Mouse (Mus musculus): ENCODE results near the gene Lhfp. TPM values are rescaled to one million over a fixed set of nuclear protein-coding genes. Genes with fewer than 3 reads are reported as not detected.
"Not testable (repeated sequence)": the region's sequence is repeated elsewhere in the genome, so short reads cannot be mapped to it uniquely, and the experiment has no call there.

Lhfp gene
- polyA plus RNA-seq, 1 experiment: 13.7 TPM

DNA sequence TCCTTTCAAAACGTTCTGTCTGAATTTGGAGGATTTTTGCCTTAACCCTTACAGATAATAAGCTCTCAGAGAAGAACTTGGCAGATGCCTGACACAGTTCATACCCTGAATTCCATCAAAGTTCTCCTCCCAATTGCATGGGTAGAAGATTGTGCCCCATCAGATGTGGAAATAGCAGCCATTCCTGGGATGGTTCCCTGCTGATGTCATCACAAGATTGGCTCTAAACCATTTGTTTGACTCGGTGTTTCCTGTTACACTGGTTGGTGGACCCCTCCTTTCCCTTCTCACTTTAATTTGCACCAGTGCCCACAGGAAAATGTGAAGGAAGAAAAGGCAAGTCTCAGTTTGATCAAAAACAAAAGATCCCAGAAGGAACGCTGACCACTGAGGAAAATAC lies 68.6 kb downstream of the Lhfp start:
- TF ChIP-seq POLR2A (IDR thresholded peaks at IDR 0.05; ENCODE audit: borderline replicate concordance, control insufficient read depth, low read depth, low read length): no peak
- TF ChIP-seq CTCF (IDR thresholded peaks at IDR 0.05; ENCODE audit: control insufficient read depth, insufficient read depth, low read length): no peak
- Histone ChIP-seq H3K4me3 (replicated peaks; ENCODE audit: control insufficient read depth, low read depth, low read length) (no peak overlapping the region), H3K27ac (ENCODE audit: control insufficient read depth, insufficient read depth, low read depth, low read length, poor library complexity) (no peak overlapping the region), H3K4me1 (ENCODE audit: control insufficient read depth, insufficient read depth, low read length) (no peaks in the 10 kb centered on the region)
- 41% methylated on average over 3 of the region's 3 CpGs for WGBS

DNA sequence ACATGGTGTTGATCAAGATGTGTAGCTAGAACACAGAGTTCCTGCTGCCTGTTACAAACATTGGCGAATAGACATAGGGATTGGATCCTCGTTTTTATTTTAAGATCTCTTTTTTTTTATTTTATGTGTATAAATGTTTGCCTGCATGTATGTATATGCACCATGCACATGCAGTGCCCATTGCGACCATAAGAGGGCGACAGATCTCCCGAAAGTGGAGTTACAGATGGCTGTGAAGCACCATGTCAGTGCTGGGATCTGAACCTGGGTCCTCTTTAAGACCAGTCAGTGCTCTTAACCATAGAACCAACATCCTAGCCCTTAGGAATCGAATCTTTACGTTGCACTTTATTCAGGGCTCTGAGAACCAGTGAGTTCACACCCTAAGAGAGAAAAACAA lies 70.7 kb downstream of the Lhfp start:
- no peak overlapping the region for H3K4me3 ChIP-seq (replicated peaks; ENCODE audit: control insufficient read depth, low read depth, low read length)
- no peaks in the 10 kb centered on the region for H3K4me1 ChIP-seq (ENCODE audit: control insufficient read depth, insufficient read depth, low read length)
- WGBS: 84% methylated on average over 7 of the region's 7 CpGs
- no peak overlapping the region for H3K27ac ChIP-seq (ENCODE audit: control insufficient read depth, insufficient read depth, low read depth, low read length, poor library complexity)
- no peak for TF ChIP-seq POLR2A (IDR thresholded peaks at IDR 0.05; ENCODE audit: borderline replicate concordance, control insufficient read depth, low read depth, low read length)
- TF ChIP-seq CTCF (IDR thresholded peaks at IDR 0.05; ENCODE audit: control insufficient read depth, insufficient read depth, low read length): no peak

DNA sequence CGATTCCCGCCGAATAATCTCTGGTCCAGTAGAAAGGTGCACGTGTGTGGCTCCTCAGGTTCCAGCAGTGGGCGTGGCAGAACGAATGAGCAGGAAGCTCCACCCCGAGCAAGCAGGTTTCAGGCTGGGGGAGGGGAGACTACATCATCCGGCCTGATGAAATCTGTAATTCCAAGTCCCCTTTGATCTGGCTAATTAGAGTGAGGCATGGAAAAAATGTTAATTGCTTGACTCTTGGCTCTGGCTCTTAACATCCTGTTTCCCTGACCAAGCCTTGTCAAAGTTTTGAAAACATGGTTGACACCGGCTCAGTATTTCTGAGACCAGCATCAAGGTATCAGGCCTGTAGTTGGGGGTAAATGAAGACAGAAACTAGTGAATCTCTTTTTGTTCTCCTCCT lies 77.4 kb downstream of the Lhfp start:
- H3K4me3 ChIP-seq (replicated peaks; ENCODE audit: control insufficient read depth, low read depth, low read length); H3K27ac ChIP-seq (ENCODE audit: control insufficient read depth, insufficient read depth, low read depth, low read length, poor library complexity); H3K4me1 ChIP-seq (ENCODE audit: control insufficient read depth, insufficient read depth, low read length): not testable (repeated sequence)
- WGBS: 70% methylated on average over 6 of the region's 9 CpGs

DNA sequence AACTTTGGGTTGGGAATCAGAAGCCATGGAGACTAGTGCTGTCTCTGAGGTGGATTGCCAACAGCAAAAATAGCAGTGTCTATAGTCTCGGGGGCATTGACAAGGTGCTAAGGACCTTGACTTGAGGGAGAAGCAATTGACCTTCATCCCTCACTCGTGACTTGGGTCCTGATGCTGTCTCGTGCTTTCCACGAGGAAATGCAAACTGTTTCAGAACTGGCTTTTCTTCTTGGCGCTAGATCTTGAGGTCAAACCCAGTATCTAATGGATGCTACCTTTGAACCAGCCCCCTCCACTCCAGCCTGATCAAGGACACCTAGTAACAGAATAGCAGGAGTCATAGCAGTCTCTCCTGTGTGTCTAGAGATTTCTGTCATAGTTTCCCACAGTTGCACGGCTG lies 78.7 kb downstream of the Lhfp start:
- WGBS: 84% methylated on average over 6 of the region's 6 CpGs
- Histone ChIP-seq H3K4me1 (ENCODE audit: control insufficient read depth, insufficient read depth, low read length) (no peaks in the 10 kb centered on the region), H3K4me3 (replicated peaks; ENCODE audit: control insufficient read depth, low read depth, low read length) (no peak overlapping the region), H3K27ac (ENCODE audit: control insufficient read depth, insufficient read depth, low read depth, low read length, poor library complexity) (no peak overlapping the region)
- no peak for TF ChIP-seq POLR2A (IDR thresholded peaks at IDR 0.05; ENCODE audit: borderline replicate concordance, control insufficient read depth, low read depth, low read length)
- TF ChIP-seq CTCF (IDR thresholded peaks at IDR 0.05; ENCODE audit: control insufficient read depth, insufficient read depth, low read length): no peak

DNA sequence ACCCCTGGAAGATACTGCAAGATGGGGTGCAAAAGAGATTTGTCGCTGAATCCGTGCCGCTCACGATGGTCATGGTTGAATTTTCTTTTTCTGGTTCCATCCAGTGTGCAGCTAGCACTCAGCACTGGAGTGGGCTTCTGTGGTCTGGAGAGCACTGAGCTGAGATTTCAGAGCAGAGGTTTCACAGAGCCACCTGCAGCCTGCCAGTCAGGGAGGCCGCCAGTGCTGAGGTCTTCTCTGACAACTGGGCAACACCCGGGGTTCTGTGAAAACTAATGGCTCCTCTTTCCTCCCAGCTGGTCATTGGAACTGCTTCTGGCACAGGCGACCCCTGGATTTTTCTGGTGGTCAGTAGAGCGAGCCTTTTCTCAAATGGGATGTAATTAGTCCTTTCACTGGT lies 84.2 kb downstream of the Lhfp start:
- 82% methylated on average over 8 of the region's 8 CpGs for WGBS
- Histone ChIP-seq H3K4me1 (ENCODE audit: control insufficient read depth, insufficient read depth, low read length) (no peaks in the 10 kb centered on the region), H3K27ac (ENCODE audit: control insufficient read depth, insufficient read depth, low read depth, low read length, poor library complexity) (no peak overlapping the region), H3K4me3 (replicated peaks; ENCODE audit: control insufficient read depth, low read depth, low read length) (no peak overlapping the region)
- no peak for TF ChIP-seq CTCF (IDR thresholded peaks at IDR 0.05; ENCODE audit: control insufficient read depth, insufficient read depth, low read length)
- TF ChIP-seq POLR2A (IDR thresholded peaks at IDR 0.05; ENCODE audit: borderline replicate concordance, control insufficient read depth, low read depth, low read length): no peak

DNA sequence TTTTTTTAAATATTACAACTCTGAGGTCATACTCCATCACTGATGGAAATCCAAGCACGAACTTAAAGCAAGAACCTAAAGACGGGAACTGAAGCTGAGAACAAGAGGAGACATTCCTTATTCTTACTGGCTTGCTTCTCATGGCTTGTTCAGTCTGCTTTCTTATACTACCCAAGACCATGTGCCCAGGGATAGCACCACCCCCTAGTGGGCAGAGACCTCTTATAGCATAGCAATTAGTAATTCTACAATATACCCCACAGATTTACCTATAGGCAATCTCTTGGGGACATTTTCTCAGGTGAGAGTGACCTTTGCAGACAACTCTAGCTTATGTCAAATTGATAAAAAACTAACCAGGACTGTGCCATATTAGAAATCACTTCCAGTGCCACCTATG lies 97.5 kb downstream of the Lhfp start:
- TF ChIP-seq POLR2A (IDR thresholded peaks at IDR 0.05; ENCODE audit: borderline replicate concordance, control insufficient read depth, low read depth, low read length) (no peak), CTCF (IDR thresholded peaks at IDR 0.05; ENCODE audit: control insufficient read depth, insufficient read depth, low read length) (no peak)
- Histone ChIP-seq H3K27ac (ENCODE audit: control insufficient read depth, insufficient read depth, low read depth, low read length, poor library complexity) (no peak overlapping the region), H3K4me1 (ENCODE audit: control insufficient read depth, insufficient read depth, low read length) (no peaks in the 10 kb centered on the region), H3K4me3 (replicated peaks; ENCODE audit: control insufficient read depth, low read depth, low read length) (no peak overlapping the region)
- WGBS: 80% methylated on average over 2 of the region's 2 CpGs

DNA sequence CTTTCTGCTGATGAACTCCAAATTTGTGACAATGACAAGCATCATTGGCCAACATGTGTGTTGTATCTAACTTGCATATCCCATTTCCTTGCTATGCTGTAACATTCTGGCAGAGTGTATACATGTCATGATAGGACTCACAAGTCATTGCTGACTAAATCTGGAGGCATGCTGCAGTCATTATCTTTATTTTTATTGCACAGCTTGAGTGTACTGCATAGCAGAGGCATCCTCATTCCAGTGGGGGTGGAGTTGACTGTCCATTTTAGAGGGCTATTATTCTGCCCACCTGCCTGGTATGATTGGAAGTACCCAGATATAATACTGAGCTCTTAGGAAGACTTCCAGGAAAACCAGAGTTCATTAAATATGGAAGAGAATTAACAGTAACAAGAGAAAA lies 97.9 kb downstream of the Lhfp start:
- Histone ChIP-seq H3K4me1 (ENCODE audit: control insufficient read depth, insufficient read depth, low read length) (no peaks in the 10 kb centered on the region), H3K4me3 (replicated peaks; ENCODE audit: control insufficient read depth, low read depth, low read length) (no peak overlapping the region), H3K27ac (ENCODE audit: control insufficient read depth, insufficient read depth, low read depth, low read length, poor library complexity) (no peak overlapping the region)
- no peak for TF ChIP-seq CTCF (IDR thresholded peaks at IDR 0.05; ENCODE audit: control insufficient read depth, insufficient read depth, low read length)
- no peak for TF ChIP-seq POLR2A (IDR thresholded peaks at IDR 0.05; ENCODE audit: borderline replicate concordance, control insufficient read depth, low read depth, low read length)

DNA sequence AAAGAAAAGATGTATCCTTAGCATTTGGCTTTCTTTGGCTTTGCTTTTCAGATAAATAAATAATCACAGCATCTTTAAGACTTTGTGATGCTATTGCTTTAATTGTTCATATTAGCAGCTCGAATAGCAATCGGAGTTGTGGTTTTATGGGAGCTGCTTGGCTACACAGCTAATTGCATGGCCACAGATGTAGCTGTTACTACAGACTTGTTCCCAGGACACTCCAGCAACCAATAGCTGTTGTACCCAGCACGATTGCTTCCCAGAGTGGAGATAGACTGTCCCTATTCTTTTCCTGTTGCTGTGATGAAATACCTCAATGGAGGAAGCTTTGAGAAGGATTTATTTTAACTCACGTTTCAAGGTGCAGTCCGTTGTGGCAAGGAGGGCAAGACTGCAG lies 98.3 kb downstream of the Lhfp start:
- H3K4me3 ChIP-seq (replicated peaks; ENCODE audit: control insufficient read depth, low read depth, low read length): no peak overlapping the region
- no peaks in the 10 kb centered on the region for H3K4me1 ChIP-seq (ENCODE audit: control insufficient read depth, insufficient read depth, low read length)
- H3K27ac ChIP-seq (ENCODE audit: control insufficient read depth, insufficient read depth, low read depth, low read length, poor library complexity): no peak overlapping the region
- no peak for TF ChIP-seq POLR2A (IDR thresholded peaks at IDR 0.05; ENCODE audit: borderline replicate concordance, control insufficient read depth, low read depth, low read length)
- TF ChIP-seq CTCF (IDR thresholded peaks at IDR 0.05; ENCODE audit: control insufficient read depth, insufficient read depth, low read length): no peak
- WGBS: 61% methylated on average over 5 of the region's 5 CpGs

DNA sequence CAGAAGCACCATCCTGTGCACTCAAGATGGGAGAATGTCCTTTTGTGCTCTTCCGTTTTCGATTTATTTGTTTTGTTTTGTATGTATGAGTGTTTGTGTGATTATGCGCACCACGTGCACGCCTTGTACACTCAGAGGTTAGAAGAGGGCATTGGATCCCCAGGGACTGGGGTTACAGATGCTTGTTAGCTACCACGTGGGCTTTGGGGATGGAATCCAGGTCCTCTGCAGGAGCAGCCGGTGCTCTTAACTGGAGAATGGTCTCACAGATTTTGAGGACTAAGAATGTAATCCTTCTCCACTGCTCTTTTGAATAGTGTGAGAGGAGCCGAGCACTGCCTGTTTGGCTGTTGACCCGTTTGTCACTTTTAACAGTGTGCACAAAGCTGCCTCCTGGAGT lies 101.2 kb downstream of the Lhfp start:
- no peak overlapping the region for H3K27ac ChIP-seq (ENCODE audit: control insufficient read depth, insufficient read depth, low read depth, low read length, poor library complexity)
- 81% methylated on average over 9 of the region's 9 CpGs for WGBS
- H3K4me3 ChIP-seq (replicated peaks; ENCODE audit: control insufficient read depth, low read depth, low read length): no peak overlapping the region
- no peaks in the 10 kb centered on the region for H3K4me1 ChIP-seq (ENCODE audit: control insufficient read depth, insufficient read depth, low read length)
- TF ChIP-seq POLR2A (IDR thresholded peaks at IDR 0.05; ENCODE audit: borderline replicate concordance, control insufficient read depth, low read depth, low read length): no peak
- no peak for TF ChIP-seq CTCF (IDR thresholded peaks at IDR 0.05; ENCODE audit: control insufficient read depth, insufficient read depth, low read length)

Data from bone marrow, adult 2 months (tissue).